Mouse (Mus musculus) heart, embryonic 15.5 days (tissue): Measurements from ENCODE around the gene Ucn. TPM values are rescaled to one million over a fixed set of nuclear protein-coding genes. Genes with fewer than 3 reads are reported as not detected.
A peak's percentile ranks its signal among the peaks of the same experiment; 100 is the strongest.

ENCODE experiments used
- ATAC-seq: fragments of 200-750 bp; cut with Nextera tagmentation; replicated peaks from 2 replicates; pipeline ENCODE4 v1.8.0; 2017; ENCODE audit warnings: low read depth, moderate TSS enrichment; ENCODE audit not compliant: insufficient number of reproducible peaks, insufficient read depth, low FRiP score
- H3K27ac ChIP-seq: fragments of 300-500 bp; sonication (generic); 2 replicates; pipeline ENCODE4 v1.5.1; 2015; ENCODE audit warnings: mild to moderate bottlenecking, inconsistent platforms
- H3K27me3 ChIP-seq: fragments of 300-500 bp; sonication (generic); 2 replicates; pipeline ENCODE4 v1.6.1; 2015; ENCODE audit warnings: inconsistent platforms
- H3K36me3 ChIP-seq: fragments of 300-500 bp; sonication (generic); 2 replicates; pipeline ENCODE4 v1.6.1; 2015; ENCODE audit warnings: mild to moderate bottlenecking, inconsistent platforms
- H3K4me1 ChIP-seq: fragments of 300-500 bp; sonication (generic); replicated peaks from 2 replicates; pipeline ENCODE4 v1.6.1; 2015; ENCODE audit warnings: inconsistent platforms
- H3K4me2 ChIP-seq: fragments of 300-500 bp; sonication (generic); 2 replicates; pipeline ENCODE4 v1.6.1; 2015; ENCODE audit warnings: inconsistent platforms, mild to moderate bottlenecking, moderate library complexity
- H3K4me3 ChIP-seq: fragments of 300-500 bp; sonication (generic); 2 replicates; pipeline ENCODE4 v1.5.1; 2015; ENCODE audit warnings: mild to moderate bottlenecking, inconsistent platforms
- H3K9ac ChIP-seq: fragments of 300-500 bp; sonication (generic); 2 replicates; pipeline ENCODE4 v1.6.1; 2015; ENCODE audit warnings: mild to moderate bottlenecking, inconsistent platforms
- H3K9me3 ChIP-seq: fragments of 300-500 bp; sonication (generic); replicated peaks from 2 replicates; pipeline ENCODE4 v1.6.1; 2016; ENCODE audit warnings: inconsistent platforms
- WGBS: fragments of 180-500 bp; shearing (Covaris S2); methylation state at CpG from one replicate; pipeline ENCODE4 v1.1.7; 2015; ENCODE audit warnings: mixed read lengths; 5-methylcytosine and 5-hydroxymethylcytosine counted together
- polyA plus RNA-seq: library from polyadenylated mRNA; unstranded; fragments of >200 nt; fragmentation: Nextera tagmentation; extraction: Ambion mirVana; gene quantifications from 2 replicates; pipeline ENCODE4 v1.2.1, GENCODE M21; 2015

Gene Ucn
- polyA plus RNA-seq, 1 experiment from 2014 or later: not detected

DNA sequence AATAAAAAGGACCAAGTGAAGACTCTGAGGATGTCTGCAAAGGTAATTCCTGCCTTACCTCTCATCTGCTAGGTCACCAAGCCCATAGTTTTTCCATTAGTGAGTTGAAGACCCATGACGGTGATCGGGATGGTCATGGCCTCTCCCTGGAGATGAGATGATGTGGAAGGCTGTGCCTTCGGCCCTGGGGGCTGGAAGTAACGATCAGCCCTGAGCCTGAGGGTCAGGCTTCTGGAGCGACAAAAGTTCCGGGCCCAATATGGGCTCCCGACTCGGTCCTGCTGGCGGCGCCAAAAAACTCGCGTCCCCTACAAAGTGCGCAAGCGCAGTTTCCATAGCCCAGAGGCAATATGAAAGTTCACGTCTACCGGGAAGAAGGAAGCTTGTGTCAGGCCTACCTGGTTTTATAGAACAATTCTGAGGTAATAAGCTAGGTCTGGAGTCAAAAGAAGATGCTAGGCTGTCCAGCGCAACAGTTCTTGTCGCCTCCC lies 30.6 kb downstream of the Ucn start, which contains the start of gene Slc30a3:
Gene Slc30a3, minus strand, starts transcription at position 238 of the 491 bp plus-strand sequence.
- no peaks in the 10 kb centered on the region for H3K9me3 ChIP-seq
- H3K27me3 ChIP-seq: 0 out of 2 replicates have a peak, but pooled peaks cover 4% of the 10 kb centered on the region
- H3K36me3 ChIP-seq: no peaks in the 10 kb centered on the region
- H3K4me3 ChIP-seq: no peak within 1 kb of the TSS
- no peak within 1 kb of the TSS for H3K4me2 ChIP-seq
- H3K27ac ChIP-seq: no peak within 1 kb of the TSS
- ATAC-seq: no peak
- no peaks in the 10 kb centered on the region for H3K4me1 ChIP-seq
- 92% methylated on average over 18 of the region's 18 CpGs for WGBS
- no peak within 1 kb of the TSS for H3K9ac ChIP-seq

GRCm38 (mm10) chr5:31105814-31106335 lies 32.8 kb downstream of the Ucn start, which contains the start of gene Dnajc5g:
TSS of gene Dnajc5g (plus strand) at chr5:31106285.
- Histone ChIP-seq H3K4me2 (no peak within 1 kb of the TSS), H3K27me3 (0 out of 2 replicates have a peak, but pooled peaks cover 4% of the 10 kb centered on the region), H3K36me3 (no peaks in the 10 kb centered on the region), H3K9me3 (no peaks in the 10 kb centered on the region), H3K27ac (no peak within 1 kb of the TSS), H3K9ac (no peak within 1 kb of the TSS), H3K4me3 (no peak within 1 kb of the TSS), H3K4me1 (no peaks in the 10 kb centered on the region)
- ATAC-seq: no peak
- WGBS: 74% methylated on average over 9 of the region's 9 CpGs

GRCm38 (mm10) chr5:31095711-31096480 lies 42.7 kb downstream of the Ucn start:
- Histone ChIP-seq H3K4me1 (peaks cover 35% of the 10 kb centered on the region), H3K9ac (no peak overlapping the region), H3K9me3 (no peaks in the 10 kb centered on the region), H3K4me3 (peak overlapping the region; percentile 45), H3K36me3 (no peaks in the 10 kb centered on the region), H3K27ac (no peak overlapping the region), H3K27me3 (peaks cover 76% of the 10 kb centered on the region), H3K4me2 (peak overlapping the region; percentile 73)
- ATAC-seq: no peak
- 26% methylated on average over 11 of the region's 11 CpGs for WGBS

DNA sequence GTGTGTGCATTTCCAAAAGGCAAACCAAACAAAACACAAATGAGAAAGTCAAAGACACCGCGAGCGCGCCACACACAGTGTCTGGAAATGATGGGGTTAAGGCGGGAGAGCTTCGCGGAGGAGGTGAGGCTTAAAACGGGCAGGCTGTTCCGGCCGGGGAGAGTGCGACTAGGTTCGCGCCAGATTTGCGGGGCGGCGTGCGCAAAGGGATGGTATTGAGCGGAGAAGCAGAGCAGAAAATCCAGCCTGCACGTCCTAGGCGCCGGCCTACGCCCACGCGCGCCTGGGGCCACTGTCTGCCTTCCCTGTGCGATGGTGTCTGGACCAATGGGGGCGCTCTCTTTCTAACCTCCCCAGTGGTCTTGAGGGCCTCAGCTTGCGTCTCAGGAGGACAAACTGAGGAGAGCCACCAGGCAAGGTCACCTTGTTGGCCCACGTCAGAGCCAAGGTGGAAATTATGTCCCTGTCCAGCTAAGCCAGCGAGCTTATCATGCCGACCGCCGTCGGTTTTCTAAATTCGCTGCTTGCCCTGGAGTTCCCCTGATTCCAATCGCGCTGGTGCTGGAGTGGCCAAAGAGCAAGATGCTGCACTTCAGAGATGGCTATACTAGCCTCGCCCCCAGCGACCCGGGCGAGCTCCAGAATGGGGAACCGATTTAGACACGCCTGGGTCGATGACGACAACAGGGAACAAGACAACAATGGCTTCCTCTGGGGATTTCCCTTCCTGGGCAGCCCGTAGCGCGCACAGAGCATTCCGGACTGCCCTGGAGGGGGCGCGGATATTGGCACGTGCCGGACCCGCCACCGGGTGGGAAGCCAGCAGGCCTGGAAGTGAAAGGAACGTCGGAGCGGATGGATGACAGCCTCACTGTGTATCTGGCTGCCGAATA lies 43.6 kb downstream of the Ucn start:
- Histone ChIP-seq H3K4me1 (peaks cover 35% of the 10 kb centered on the region), H3K4me3 (peak overlapping the region; percentile 45), H3K4me2 (peak overlapping the region; percentile 73), H3K27me3 (peaks cover 85% of the 10 kb centered on the region), H3K27ac (no peak overlapping the region), H3K9ac (peak overlapping the region; percentile 33; the same call in 1 of the 2 replicates), H3K9me3 (no peaks in the 10 kb centered on the region), H3K36me3 (no peaks in the 10 kb centered on the region)
- peak; percentile 71 for ATAC-seq
- under 1% methylated on average over 59 of the region's 59 CpGs for WGBS

GRCm38 (mm10) chr5:31094100-31094798 lies 44.4 kb downstream of the Ucn start:
- no peak overlapping the region for H3K27ac ChIP-seq
- H3K36me3 ChIP-seq: no peaks in the 10 kb centered on the region
- peak overlapping the region; percentile 45 for H3K4me3 ChIP-seq
- ATAC-seq: no peak
- 0 out of 2 replicates have a peak overlapping the region, but pooled peaks have one; percentile 33 for H3K9ac ChIP-seq
- no peaks in the 10 kb centered on the region for H3K9me3 ChIP-seq
- H3K4me2 ChIP-seq: peak overlapping the region; percentile 73
- H3K4me1 ChIP-seq: peaks cover 35% of the 10 kb centered on the region
- WGBS: 2% methylated on average over 29 of the region's 29 CpGs
- H3K27me3 ChIP-seq: peaks cover 93% of the 10 kb centered on the region

GRCm38 (mm10) chr5:31093151-31094041 lies 45.2 kb downstream of the Ucn start:
- peaks cover 98% of the 10 kb centered on the region for H3K27me3 ChIP-seq
- ATAC-seq: peak; percentile 20; the same call in 1 of the 2 replicates
- WGBS: under 1% methylated on average over 54 of the region's 54 CpGs
- peak overlapping the region; percentile 28; the same call in 1 of the 2 replicates for H3K9ac ChIP-seq
- H3K4me2 ChIP-seq: peak overlapping the region; percentile 73
- no peaks in the 10 kb centered on the region for H3K36me3 ChIP-seq
- H3K4me3 ChIP-seq: peak overlapping the region; percentile 45
- H3K9me3 ChIP-seq: no peaks in the 10 kb centered on the region
- H3K4me1 ChIP-seq: peaks cover 35% of the 10 kb centered on the region
- H3K27ac ChIP-seq: no peak overlapping the region

DNA sequence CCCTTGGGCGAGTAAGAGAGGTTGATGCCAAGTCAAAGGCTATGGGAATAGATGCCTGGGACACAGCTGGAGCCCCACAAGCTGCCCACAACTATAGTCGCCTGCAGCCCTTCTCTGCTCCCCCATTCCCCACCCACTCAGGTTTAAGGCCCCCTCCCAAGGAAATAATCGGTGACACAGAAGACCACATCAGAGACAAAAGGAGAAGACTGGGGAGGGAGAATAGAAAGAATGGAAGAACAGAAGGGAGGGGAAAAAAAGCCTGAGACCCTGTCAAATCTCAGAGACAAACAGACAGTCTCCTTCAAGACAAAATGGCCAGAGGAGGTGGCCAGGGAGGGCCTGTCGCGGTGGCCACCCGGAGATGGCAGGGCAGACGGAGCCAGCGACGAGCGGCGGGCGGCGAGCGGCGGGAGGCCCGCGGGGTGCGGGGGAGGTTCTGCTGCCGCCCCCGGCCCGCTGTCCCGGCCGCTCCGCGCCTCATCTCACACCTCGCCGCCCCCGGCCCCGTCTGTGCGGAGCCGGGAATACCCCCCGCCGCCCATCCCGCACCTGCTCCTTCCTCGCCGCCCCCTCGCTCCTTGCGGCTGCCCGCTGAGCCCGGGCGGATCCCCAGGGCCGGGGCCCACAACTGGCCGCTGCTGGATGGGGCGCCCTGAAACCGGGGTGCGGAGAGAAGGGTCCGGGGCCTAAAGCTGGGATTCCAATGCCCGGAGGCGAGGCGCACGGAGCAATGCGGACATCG lies 46.2 kb downstream of the Ucn start:
- peaks cover 35% of the 10 kb centered on the region for H3K4me1 ChIP-seq
- H3K27ac ChIP-seq: no peak overlapping the region
- H3K36me3 ChIP-seq: no peaks in the 10 kb centered on the region
- 0 out of 2 replicates have a peak overlapping the region, but pooled peaks have one; percentile 28 for H3K9ac ChIP-seq
- H3K4me3 ChIP-seq: peak overlapping the region; percentile 45
- H3K4me2 ChIP-seq: peak overlapping the region; percentile 73
- no peak for ATAC-seq
- peaks cover 96% of the 10 kb centered on the region for H3K27me3 ChIP-seq
- H3K9me3 ChIP-seq: no peaks in the 10 kb centered on the region
- 5% methylated on average over 44 of the region's 53 CpGs for WGBS
